Mouse (Mus musculus): Measurements from ENCODE around the gene Hsdl1.

Hsdl1 gene

GRCm38 (mm10) chr8:119580441-119581161 lies 5.6 kb upstream of the Hsdl1 start:
- no peak for DNase-seq (ENCODE audit: low read depth, low spot score)

GRCm38 (mm10) chr8:119579096-119579495 lies 4.1 kb upstream of the Hsdl1 start:
- DNase-seq (ENCODE audit: low read depth, low spot score) = no peak

GRCm38 (mm10) chr8:119575366-119575726 lies 363 bp upstream of the Hsdl1 start:
- DNase-seq (ENCODE audit: low read depth, low spot score) = no peak

GRCm38 (mm10) chr8:119572411-119572810 lies 2.6 kb downstream of the Hsdl1 start:
- DNase-seq (ENCODE audit: low read depth, low spot score) = no peak

- no peak for DNase-seq (ENCODE audit: low read depth, low spot score)
Measured at GRCm38 (mm10) chr8:119571135-119571534, 3.8 kb downstream of the Hsdl1 start.

GRCm38 (mm10) chr8:119569881-119570280 lies 5.1 kb downstream of the Hsdl1 start:
- no peak for DNase-seq (ENCODE audit: low read depth, low spot score)

GRCm38 (mm10) chr8:119568951-119569350 lies 6.0 kb downstream of the Hsdl1 start:
- DNase-seq (ENCODE audit: low read depth, low spot score) = no peak

- no peak for DNase-seq (ENCODE audit: low read depth, low spot score)
Measured at GRCm38 (mm10) chr8:119568251-119568650, 6.7 kb downstream of the Hsdl1 start.

- DNase-seq (ENCODE audit: low read depth, low spot score) = no peak
Measured at GRCm38 (mm10) chr8:119566367-119566766, 8.6 kb downstream of the Hsdl1 start.

GRCm38 (mm10) chr8:119563849-119564251 lies 11.1 kb downstream of the Hsdl1 start:
- no peak for DNase-seq (ENCODE audit: low read depth, low spot score)

- DNase-seq (ENCODE audit: low read depth, low spot score) = no peak
Measured at GRCm38 (mm10) chr8:119559402-119559720, 15.6 kb downstream of the Hsdl1 start.

GRCm38 (mm10) chr8:119558603-119559401 lies 16.2 kb downstream of the Hsdl1 start, which contains the start of gene Mbtps1:
Gene Mbtps1, minus strand, starts transcription at chr8:119558735.
- peak; percentile 99 for DNase-seq (ENCODE audit: low read depth, low spot score)

GRCm38 (mm10) chr8:119557821-119558602 lies 17.0 kb downstream of the Hsdl1 start:
- peak; percentile 69 for DNase-seq (ENCODE audit: low read depth, low spot score)

GRCm38 (mm10) chr8:119557132-119557531 lies 17.9 kb downstream of the Hsdl1 start:
- no peak for DNase-seq (ENCODE audit: low read depth, low spot score)

- DNase-seq (ENCODE audit: low read depth, low spot score) = no peak
Measured at GRCm38 (mm10) chr8:119555861-119556260, 19.1 kb downstream of the Hsdl1 start.

- DNase-seq (ENCODE audit: low read depth, low spot score) = no peak
Measured at GRCm38 (mm10) chr8:119552967-119553366, 22.0 kb downstream of the Hsdl1 start.

GRCm38 (mm10) chr8:119548560-119549113 lies 26.3 kb downstream of the Hsdl1 start:
- DNase-seq (ENCODE audit: low read depth, low spot score) = no peak

GRCm38 (mm10) chr8:119547019-119547691 lies 27.8 kb downstream of the Hsdl1 start:
- no peak for DNase-seq (ENCODE audit: low read depth, low spot score)

- no peak for DNase-seq (ENCODE audit: low read depth, low spot score)
Measured at GRCm38 (mm10) chr8:119545791-119546190, 29.2 kb downstream of the Hsdl1 start.

- DNase-seq (ENCODE audit: low read depth, low spot score) = no peak
Measured at GRCm38 (mm10) chr8:119545180-119545579, 29.8 kb downstream of the Hsdl1 start.

- DNase-seq (ENCODE audit: low read depth, low spot score) = no peak
Measured at GRCm38 (mm10) chr8:119544606-119545005, 30.4 kb downstream of the Hsdl1 start.

Measured in embryo, embryonic 11.5 days (tissue).